Mouse (Mus musculus) heart, postnatal 25 days (tissue): ENCODE results near the gene Hsd11b2. TPM values are rescaled to one million over a fixed set of nuclear protein-coding genes. Genes with fewer than 3 reads are reported as not detected.
A peak's percentile ranks its signal among the peaks of the same experiment; 100 is the strongest.

ENCODE experiments used
- DNase-seq: peaks from one replicate; pipeline ENCODE4 v3.0.0; 2022; ENCODE audit warnings: low spot score
- intact Hi-C: fragments of 180-260 bp; cut with DNase I; formaldehyde crosslinking; loops from one replicate; pipeline ENCODE4 v1.15.1; 2025
- total RNA-seq, 2 experiments: library from RNA; stranded (reverse); gene quantifications; 2 replicates each; pipeline ENCODE4 v1.2.3; 2021

Hsd11b2 gene
- total RNA-seq, 2 experiments from 2014 or later: 0.13 to 0.36 TPM

DNA sequence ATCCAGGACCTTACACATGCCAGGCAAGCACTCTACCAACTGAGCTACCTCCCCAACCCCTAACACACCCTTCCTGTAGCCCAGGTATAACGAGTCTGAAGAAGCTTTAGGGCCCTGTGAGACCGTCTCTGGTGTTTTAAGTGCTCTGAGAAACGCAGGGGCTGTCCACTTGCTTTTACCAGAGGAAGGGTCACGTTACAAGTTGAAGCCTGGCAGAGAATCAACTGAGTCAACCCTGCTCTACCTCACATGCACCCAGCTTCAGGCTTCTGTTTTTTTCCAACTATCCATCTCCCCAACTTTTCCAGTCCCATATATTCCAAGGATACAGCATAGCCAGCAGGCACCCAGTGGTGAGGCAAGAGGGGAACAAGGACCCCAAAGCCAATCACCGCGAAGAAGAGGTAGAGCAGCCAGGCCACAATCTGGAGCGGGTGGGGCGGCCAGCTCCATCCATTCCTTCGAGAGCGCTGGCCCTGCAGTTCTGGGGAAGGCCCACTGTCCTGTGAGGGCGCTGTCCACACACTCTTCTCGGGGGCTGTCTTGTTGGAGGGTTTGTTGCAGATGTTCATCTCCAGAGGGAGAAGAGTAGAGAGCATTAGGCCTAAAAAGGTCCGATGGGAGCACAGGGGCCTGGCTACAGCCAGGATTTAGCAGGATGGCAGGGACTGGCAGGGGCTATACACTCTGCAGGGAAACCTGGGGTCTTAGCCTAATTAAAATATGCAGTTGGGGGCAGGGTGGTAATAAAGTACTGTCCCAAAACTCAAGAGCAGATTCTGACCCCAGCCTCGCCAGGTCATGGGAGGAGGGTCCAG lies 35.1 kb upstream of the Hsd11b2 start:
- no peak for DNase-seq
- intact Hi-C loops: loop anchor here (2.0 to 5.0 kb wide), 3 partner anchors 34 to 71 kb away; partner anchors contain the start of gene Hsd11b2

DNA sequence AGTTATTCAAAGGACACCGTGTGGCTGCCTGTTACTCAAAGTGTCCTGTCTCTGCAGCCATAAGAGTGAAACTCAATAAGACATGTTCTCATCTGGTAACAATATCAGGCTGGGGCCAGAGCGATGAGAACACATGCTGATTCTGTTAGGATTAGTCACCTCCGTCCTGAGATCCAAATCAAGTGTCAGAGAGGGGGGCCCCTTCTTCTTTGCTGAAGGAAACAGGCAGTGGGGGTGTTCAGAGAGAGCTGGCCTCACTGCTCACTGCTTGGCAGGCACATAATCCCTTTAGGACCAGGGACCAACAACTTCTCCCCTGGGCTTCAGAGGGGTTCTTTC lies 34.6 kb upstream of the Hsd11b2 start:
- no peak for DNase-seq
- intact Hi-C loops: loop anchor here (2.0 to 5.0 kb wide), 3 partner anchors 33 to 71 kb away; partner anchors contain the start of gene Hsd11b2

DNA sequence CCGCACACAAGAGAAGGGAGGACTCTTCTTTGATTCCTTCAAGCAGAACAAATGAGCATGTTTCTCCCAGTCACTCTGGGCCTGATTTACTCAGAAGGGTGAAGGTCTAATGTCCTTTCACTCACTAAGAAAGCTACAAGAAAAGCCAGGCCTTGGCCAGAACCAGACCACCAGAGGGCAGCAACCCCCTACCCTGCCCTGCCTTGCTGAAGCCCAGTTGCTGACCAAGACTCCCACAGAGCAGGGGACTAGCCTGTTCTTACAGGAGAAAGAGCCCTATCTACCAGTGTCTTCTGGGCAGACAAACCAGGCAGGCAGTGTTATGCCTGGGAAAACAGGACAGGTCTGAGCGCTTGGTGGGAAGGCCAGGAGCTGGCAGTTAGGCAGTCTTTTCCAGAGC lies 34.2 kb upstream of the Hsd11b2 start:
- intact Hi-C loops: loop anchor here (2.0 to 5.0 kb wide), 3 partner anchors 33 to 70 kb away; partner anchors contain the start of gene Hsd11b2
- DNase-seq: no peak

DNA sequence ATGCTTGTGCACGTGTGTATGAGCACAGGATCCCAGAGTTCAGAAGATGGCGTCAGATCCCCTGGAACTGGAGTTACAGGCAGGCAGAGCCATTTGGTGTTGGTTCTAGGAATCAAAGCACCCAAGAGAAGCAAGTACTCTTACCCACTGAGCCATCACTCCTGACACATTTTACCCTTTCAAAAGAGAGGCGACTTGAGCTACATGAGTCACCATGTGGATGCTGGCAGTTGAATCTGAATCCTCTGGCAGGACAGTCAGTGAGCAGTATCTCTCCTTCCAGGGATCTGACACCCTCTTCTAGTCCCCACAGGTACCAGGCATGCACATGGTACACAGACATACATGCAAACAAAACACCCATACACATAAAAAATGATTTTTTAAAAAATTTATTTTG lies 30.5 kb upstream of the Hsd11b2 start:
- intact Hi-C loops: no loop called here
- DNase-seq: no peak

DNA sequence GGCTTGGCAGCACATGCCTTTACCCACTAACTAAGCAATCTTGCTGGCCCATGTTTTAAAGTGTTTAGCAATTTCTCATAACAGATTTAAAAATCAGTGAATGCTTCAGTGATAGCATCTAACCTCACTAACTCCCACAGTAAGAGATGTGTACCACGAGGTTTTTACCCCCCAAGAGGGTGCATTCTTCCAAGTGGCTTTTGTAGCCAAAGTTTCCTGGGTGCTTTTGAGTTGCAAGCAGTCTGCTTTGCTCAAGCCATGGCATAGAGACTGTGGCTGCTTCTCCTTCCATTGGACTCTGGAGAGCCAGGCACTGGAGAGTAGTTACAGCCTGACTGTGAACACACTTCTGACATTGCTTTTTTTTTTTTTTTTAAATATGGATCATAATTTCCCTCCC lies 29.3 kb upstream of the Hsd11b2 start:
- DNase-seq: no peak
- intact Hi-C loops: no loop called here

DNA sequence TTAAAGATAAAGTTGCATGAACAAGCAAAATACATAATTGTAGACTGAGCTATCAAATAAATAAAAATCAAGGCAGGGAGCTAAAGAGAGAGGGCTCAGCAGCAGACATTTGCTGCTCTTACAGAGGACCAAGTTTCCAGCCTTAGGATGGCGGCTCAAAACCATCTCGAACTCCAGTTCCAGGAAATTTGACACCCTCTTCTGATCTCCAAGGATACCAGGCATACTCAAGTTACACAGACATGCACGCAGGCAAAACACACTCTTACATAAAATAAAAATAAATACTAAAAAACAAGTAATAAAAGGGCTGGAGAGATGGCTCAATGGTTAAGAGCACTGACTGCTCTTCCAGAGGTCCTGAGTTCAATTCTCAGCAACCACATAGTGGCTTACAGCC lies 25.1 kb upstream of the Hsd11b2 start:
- intact Hi-C loops: no loop called here
- no peak for DNase-seq

DNA sequence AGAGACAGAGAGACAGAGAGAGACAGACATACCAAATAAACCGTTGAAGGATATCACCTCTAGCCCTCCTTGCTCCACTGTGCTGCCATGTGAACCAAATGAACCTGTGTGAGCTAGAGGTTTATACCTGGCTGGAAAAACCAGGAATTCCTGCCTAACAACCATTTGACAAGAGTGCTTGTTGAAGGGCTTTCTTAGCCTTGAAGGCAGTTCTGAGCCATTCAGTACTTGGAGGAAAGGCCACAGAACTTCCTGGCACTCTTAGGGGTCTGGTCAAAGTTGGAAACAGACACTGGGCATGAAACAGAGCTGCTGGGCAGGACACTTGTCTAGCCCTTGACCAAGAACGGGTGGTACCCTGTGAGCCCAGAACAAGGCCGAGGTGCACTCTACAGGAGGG lies 24.0 kb upstream of the Hsd11b2 start:
- DNase-seq: no peak
- intact Hi-C loops: no loop called here

DNA sequence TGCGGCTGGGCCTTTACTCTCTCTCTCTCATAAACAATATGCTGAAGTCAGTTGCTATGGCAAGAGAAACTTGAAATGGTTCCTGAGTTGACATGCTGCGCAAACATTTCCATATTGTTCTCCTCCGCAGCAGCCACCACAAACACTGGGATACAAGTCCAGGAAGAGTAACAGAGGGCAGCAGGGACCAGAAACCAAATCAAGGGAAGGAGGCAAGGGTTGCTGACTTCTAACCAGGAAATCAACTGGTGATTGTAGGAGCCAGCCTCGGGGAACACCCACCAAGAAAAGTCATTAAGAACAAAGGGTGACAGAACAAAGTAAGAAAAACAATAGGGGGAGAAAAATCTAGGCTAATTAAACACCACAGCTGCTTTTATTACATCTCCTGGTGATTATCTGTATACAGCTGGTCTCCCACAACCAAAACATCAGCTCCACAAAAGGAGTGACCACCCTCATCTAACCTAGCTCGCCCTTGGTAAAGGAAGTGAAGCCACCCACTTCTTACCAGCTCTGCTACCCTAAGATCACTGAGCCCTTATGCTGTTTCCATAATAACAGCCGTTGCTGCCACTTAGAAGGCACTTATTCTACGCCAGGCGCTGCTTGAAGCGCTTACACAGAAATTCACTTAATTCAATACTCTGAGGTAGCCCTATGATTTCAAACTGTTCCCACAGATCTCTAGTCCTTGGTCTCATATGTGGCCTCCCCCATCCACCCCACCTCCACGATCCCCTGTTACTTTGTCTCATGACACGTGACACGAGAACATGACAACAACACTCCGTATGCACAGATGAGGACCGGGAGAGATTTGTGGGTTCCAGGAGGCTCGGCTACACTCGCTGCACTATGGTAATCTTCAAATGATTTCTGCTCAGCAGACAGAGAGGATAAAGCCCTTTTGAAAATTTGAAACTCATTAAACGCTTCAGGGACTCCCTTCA lies 22.9 kb upstream of the Hsd11b2 start:
- intact Hi-C loops: no loop called here
- no peak for DNase-seq

DNA sequence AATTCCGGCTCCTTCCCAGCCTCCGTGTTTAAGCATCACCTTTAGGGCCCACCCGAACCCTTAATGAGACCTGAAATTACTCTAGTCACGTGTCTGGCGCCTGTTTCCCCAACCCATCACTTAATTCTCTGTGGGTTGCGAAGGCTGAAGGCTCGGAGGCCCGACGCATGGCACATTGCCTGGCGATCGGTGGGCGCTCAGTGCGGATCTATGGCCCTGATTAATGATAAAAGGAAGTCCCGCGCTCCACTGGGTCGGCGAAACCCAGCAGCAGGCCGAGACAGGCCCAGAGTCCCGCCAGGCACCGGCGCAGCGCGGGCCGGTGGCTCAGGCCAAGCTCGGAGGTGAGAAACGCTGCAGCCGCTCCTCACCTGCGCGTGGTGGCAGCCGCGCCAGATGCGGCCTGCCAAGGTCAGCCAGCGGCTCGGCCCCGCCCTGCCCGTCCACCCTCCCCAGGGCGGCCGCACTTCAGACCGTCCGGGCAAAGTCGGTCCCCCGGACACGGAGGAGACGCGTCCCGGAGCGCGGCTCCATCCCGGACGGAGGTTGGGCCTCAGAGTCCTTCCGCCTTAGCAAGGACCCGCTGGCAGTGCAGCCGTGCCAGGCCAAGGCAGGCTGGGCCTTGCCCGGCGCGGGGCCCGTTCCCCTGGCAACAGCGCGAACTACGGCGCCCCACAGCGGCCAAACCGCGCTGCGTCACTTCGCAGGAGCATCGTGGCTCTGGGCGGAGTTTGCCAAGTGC lies 21.9 kb upstream of the Hsd11b2 start, which contains the start of gene Zdhhc1:
TSS of gene Zdhhc1 (minus strand) at position 464 of the 742 bp plus-strand sequence.
- peak; percentile 78 for DNase-seq
- intact Hi-C loops: no loop called here

DNA sequence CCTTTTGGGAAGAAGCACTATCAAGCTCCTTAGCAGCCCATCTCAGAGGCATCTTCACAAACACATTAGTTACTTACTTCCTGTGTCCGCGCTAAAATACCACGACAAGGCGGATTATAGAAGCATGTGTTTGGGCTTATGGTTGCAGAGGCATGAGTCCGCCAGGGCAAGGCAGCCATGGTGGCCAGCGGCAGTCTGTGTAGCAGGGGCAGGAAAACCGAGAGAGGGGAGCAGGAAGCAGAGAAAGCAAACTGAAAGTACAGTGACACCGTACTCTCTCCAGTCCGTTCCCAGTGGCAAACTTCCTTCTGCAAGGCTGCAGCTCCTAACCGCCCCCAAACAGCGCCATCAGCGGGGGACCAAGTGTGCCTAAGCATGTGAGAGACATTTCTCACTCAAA lies 18.8 kb upstream of the Hsd11b2 start:
- DNase-seq: no peak
- intact Hi-C loops: no loop called here

DNA sequence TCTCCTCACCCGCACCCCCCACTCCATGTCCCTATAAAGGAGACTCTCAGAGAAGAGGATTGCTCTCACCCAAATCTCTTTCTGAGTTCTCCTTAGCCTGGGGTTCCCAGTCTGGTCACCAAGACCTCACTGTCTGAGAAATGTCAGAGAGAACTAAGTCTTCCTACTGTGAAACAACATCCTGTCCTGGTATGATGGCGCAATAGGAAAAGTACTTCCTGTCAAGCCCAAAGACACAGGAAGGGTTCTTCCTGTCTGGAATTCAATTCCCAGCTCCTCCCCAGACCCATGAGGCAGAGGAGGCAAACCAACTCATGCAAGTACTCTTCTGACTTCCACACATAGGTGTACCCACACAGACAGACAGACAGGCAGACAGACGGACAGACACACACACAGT lies 13.9 kb upstream of the Hsd11b2 start:
- DNase-seq: no peak
- intact Hi-C loops: no loop called here

DNA sequence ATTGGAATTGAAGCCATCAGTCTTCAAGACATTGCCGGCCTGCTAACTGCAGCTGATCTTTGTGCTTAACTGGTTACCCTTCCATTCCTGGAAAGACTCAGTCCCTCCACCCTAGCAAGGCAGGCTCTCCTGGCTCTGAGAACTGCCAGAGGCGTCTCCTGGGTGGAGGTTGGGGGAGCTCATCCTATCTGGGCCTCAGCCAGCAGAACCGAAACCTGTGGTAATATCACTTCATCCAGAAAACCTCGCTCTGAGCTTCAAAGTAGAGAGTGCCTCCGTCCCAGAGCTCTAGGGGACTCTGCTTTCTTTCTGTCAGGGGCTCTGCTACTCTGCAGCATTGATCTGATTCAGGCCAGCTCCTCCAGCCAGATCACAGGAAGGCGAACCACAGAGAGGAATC lies 11.6 kb upstream of the Hsd11b2 start:
- no peak for DNase-seq
- intact Hi-C loops: no loop called here

DNA sequence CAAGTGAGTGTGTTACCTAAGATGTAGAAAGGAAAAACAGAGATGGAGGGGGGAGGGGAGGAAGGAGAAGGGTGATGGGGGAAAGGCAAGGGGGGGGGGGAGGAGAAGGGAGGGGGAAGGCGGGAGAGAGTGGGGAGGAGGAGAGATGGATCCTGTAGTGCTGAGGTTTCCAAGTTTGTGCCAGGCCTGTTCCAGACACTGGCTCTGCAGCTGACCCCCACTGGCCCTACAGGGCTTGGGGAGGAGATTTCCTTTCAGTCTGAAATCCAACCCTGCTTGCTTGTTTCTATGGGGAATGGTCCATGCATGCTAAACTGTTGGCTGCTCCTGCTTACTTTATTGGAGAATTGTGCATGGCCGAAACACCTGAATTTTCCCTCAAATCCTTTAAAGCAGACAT lies 9.8 kb upstream of the Hsd11b2 start:
- no peak for DNase-seq
- intact Hi-C loops: no loop called here

DNA sequence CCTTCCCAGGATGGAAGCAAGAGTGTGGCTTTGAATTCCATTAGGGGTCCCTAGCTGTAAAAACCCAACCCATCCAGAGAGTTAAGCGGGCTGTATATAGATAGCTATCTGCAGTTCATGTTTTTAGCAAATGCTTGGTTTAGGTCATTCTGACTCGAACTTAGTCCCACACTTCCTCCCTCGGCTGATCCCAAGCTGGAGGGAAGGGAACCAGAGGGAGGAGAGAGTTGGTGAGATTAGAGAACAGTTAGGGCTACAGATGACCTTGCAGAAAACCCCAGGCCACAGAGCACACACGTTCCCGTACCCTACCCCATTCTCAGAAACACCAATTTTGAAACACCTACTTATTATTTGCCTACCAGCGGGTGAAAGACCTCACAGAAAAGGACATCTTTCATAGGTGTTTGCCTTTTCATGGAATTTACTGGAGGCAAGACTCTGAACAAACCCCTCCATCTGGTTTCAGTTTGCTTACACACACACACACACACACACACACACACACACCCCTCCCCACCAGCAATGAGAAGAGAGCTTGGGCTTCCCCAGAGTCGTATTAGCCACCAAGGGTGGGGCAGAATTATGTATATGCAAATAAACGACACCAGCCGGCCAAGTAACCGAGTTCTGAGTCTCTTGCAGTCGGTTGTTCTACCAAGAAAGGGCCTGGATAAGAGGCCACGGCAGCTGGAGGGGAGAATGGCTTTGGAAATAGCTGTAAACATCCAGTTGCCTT lies 8.4 kb upstream of the Hsd11b2 start:
- DNase-seq: no peak
- intact Hi-C loops: no loop called here

DNA sequence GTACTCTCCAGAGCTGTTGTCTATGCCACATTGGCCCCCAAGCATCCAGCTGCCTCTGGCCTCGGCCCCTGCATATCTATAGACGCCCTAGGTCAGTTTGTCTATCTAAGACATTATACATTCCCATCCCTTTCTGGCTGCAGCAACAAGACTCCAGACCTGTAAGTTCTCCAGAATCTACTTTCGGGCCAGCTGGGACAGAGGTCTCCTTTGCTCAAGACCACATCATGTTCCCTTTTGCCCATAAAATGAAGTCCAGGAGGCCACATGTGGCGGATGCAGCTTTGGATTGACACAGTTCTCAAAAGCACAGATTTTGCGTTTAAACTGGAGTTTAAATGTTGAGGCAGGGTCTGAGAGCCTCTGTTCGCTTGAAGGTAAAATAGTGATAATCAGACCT lies 4.4 kb upstream of the Hsd11b2 start:
- DNase-seq: no peak
- intact Hi-C loops: no loop called here

DNA sequence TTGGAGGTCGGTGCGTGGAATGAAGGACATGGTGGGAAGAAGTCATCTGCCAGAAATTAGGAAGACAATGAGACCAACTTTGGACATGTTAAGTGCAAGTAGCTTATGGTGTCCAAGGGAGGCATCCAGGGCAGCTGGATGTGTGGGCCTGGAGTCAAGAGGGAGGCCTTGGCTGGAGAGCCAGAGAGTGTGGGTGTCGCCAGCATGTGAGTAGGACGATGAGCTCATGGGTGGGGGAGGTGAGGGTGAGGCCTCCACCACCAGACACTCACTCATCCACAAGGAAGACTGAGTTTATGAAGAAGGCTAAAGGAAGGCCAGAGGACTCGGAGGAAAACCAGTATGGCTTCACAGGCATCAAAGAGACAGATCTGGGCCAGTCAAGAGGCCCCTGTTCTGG lies 3.9 kb upstream of the Hsd11b2 start:
- intact Hi-C loops: loop anchor here (5.0 kb wide), 1 partner anchor 32 kb away; no protein-coding TSS in a partner anchor
- DNase-seq: peak; percentile 57

DNA sequence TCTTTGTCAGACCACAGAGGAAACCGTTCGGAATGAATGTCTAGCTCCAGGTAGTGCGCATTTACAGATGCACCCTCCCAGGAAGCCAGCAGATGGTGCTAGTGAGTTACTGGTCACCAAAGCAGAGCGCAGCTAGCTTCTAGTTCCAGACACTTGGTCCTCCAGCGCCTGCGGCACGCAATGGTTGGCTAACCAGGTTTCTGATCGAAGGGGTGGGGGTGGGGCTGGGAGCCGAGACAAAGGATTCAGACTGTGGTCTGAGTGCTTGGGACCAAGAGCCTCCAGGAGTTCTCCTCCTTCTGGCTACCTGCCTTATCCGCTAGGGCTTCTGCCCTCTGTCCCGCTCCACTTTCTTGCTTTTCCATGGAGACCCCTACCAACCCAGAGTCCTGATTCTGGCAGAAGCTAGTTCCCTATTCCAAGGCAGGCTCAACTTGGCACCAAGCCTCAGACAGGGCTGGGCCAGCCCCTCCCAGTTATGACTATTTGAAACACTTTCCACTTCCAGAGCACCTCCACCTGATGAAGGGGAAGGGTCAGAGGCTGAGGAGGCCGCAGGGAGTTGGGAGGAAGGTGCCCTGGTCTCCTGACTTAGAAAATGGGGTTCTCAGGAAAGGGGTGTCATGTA lies 2.4 kb upstream of the Hsd11b2 start:
- intact Hi-C loops: loop anchor here (2.0 to 5.0 kb wide), 2 partner anchors 34 to 39 kb away; no protein-coding TSS in a partner anchor
- DNase-seq: no peak

DNA sequence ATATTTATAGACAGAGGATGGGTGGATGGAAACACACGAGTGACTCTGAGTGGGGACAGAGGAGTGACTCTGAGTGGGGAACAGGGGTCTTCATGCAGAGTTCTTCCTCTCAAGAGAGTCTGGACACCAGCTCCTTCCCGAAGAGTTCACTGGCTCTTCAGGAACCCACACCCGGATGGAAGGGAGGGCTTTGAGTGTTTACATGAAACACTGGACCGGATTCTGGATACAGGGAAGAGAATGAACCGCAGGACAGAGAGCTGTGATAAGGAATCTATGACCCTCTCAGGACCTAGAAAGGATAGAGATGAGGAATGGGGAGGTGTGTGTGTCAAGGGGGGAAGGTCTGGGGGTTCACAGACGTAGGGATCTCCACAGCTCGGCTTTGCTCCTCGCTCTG lies 1.2 kb upstream of the Hsd11b2 start:
- no peak for DNase-seq
- intact Hi-C loops: loop anchor here (2.0 to 5.0 kb wide), 2 partner anchors 35 to 37 kb away; no protein-coding TSS in a partner anchor

DNA sequence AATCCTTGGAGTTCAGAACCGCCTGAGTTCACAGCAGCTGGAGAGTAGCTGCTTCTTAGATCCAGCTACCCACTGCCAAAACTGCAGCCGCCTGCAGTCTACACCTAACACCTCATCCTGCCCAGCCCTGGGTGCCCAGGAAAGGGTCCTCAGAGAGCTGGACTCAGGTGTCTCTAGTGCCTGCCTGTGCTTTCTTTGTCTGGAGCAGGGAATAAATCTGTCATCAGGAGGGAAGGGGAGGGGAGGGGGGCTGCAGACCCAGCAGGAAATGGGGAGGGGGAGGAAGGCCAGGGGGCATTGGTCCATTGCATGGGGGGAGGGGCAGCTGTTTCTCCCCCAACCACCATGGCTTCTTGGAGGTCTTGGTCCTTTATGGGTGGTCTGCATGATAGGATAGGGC lies 1.0 kb downstream of the Hsd11b2 start:
- intact Hi-C loops: loop anchor here (2.0 to 5.0 kb wide), 2 partner anchors 13 to 37 kb away; no protein-coding TSS in a partner anchor
- DNase-seq: no peak
